Mouse (Mus musculus) limb, embryonic 14.5 days (tissue): ENCODE measurements around the gene Atad5. TPM values are rescaled to one million over a fixed set of nuclear protein-coding genes. Genes with fewer than 3 reads are reported as not detected.
"Not testable (repeated sequence)": the region's sequence is repeated elsewhere in the genome, so short reads cannot be mapped to it uniquely, and the experiment has no call there.

Experiments used
- ATAC-seq: fragments of 200-750 bp; cut with Nextera tagmentation; 2 replicates; pipeline ENCODE4 v1.8.0; 2017; ENCODE audit warnings: low read depth, moderate number of reproducible peaks, moderate TSS enrichment; ENCODE audit not compliant: low FRiP score
- DNase-seq: peaks from one replicate; pipeline ENCODE4 v3.0.0-alpha.2; 2015; ENCODE audit warnings: low spot score
- H3K27ac ChIP-seq: fragments of 300-500 bp; sonication (generic); replicated peaks from 2 replicates; pipeline ENCODE4 v1.5.1; 2014; ENCODE audit warnings: low read depth, mild to moderate bottlenecking, low read length, moderate library complexity, mixed read lengths
- H3K27me3 ChIP-seq: fragments of 300-500 bp; sonication (generic); 2 replicates; pipeline ENCODE4 v1.6.1; 2014; ENCODE audit warnings: low read length, mixed read lengths; ENCODE audit not compliant: control insufficient read depth, insufficient read depth
- H3K36me3 ChIP-seq: fragments of 300-500 bp; sonication (generic); 2 replicates; pipeline ENCODE4 v1.6.1; 2014; ENCODE audit warnings: mild to moderate bottlenecking, low read length, moderate library complexity, mixed read lengths; ENCODE audit not compliant: control insufficient read depth, insufficient read depth
- H3K4me1 ChIP-seq: fragments of 300-500 bp; sonication (generic); 2 replicates; pipeline ENCODE4 v1.6.1; 2014; ENCODE audit warnings: antibody characterized with exemption, low read length, mixed read lengths; ENCODE audit not compliant: control insufficient read depth, insufficient read depth
- H3K4me2 ChIP-seq: fragments of 300-500 bp; sonication (generic); replicated peaks from 2 replicates; pipeline ENCODE4 v1.6.1; 2014; ENCODE audit warnings: low read depth, mild to moderate bottlenecking, low read length, moderate library complexity; ENCODE audit not compliant: severe bottlenecking
- H3K4me3 ChIP-seq: fragments of 300-500 bp; sonication (generic); replicated peaks from 2 replicates; pipeline ENCODE4 v1.5.1; 2014; ENCODE audit warnings: low read length
- H3K9ac ChIP-seq: fragments of 300-500 bp; sonication (generic); 2 replicates; pipeline ENCODE4 v1.6.1; 2014; ENCODE audit warnings: mild to moderate bottlenecking, low read depth, low read length, moderate library complexity; ENCODE audit not compliant: severe bottlenecking
- H3K9me3 ChIP-seq: fragments of 300-500 bp; sonication (generic); 2 replicates; pipeline ENCODE4 v1.6.1; 2016; ENCODE audit warnings: low read length; ENCODE audit not compliant: control insufficient read depth
- POLR2A ChIP-seq: fragments of 200-500 bp; IDR thresholded peaks from 2 replicates; pipeline ENCODE4 v1.8.0; 2012; ENCODE audit warnings: inconsistent platforms, mild to moderate bottlenecking, moderate library complexity, borderline replicate concordance; ENCODE audit not compliant: insufficient read depth, insufficient read length; ENCODE audit errors: extremely low read depth
- WGBS: fragments of 180-500 bp; shearing (Covaris S2); extraction: QIAGEN DNeasy Blood & Tissue Kit; methylation state at CpG from one replicate; pipeline ENCODE4 v1.1.7; 2014; 5-methylcytosine and 5-hydroxymethylcytosine counted together
- polyA plus RNA-seq, 2 experiments: library from polyadenylated mRNA; depleted of rRNA in 1 of 2; stranded (reverse) in 1 of 2; unstranded in 1 of 2; fragments of >200 nt; fragmentation: Nextera tagmentation in 1 of 2; extraction: Ambion mirVana in 1 of 2; gene quantifications; 2 replicates each; pipeline versions ENCODE4 v1.2.1 to v1.2.3; 2012 to 2014

Gene Atad5
- polyA plus RNA-seq, 2 experiments: 11.1 to 13.8 TPM

- Histone ChIP-seq H3K4me1 (no peaks in the 10 kb centered on the region), H3K9me3 (no peaks in the 10 kb centered on the region), H3K27me3 (no peaks in the 10 kb centered on the region), H3K27ac (no peak overlapping the region), H3K4me2 (no peak overlapping the region), H3K9ac (no peak overlapping the region), H3K4me3 (no peak overlapping the region), H3K36me3 (no peaks in the 10 kb centered on the region)
- ATAC-seq (no peak), DNase-seq (no peak)
- TF ChIP-seq POLR2A: no peak
- WGBS: 70% methylated on average over 5 of the region's 5 CpGs
Measured at GRCm38 (mm10) chr11:80181021-80181749, 92.0 kb downstream of the Atad5 start.

GRCm38 (mm10) chr11:80183054-80183704 lies 94.0 kb downstream of the Atad5 start:
- H3K27ac ChIP-seq, H3K9me3 ChIP-seq, H3K27me3 ChIP-seq, H3K36me3 ChIP-seq, H3K4me1 ChIP-seq, DNase-seq: not testable (repeated sequence)
- Histone ChIP-seq H3K4me3 (peak overlapping the region; percentile 67), H3K4me2 (peak overlapping the region; percentile 69), H3K9ac (peak overlapping the region; percentile 79; the same call in 1 of the 2 replicates)
- peak; percentile 66; the same call in 1 of the 2 replicates for ATAC-seq
- 47% methylated on average over 12 of the region's 12 CpGs for WGBS

GRCm38 (mm10) chr11:80183705-80184255 lies 94.6 kb downstream of the Atad5 start, which contains the start of gene Rnf135:
TSS of gene Rnf135 (plus strand) at chr11:80183851.
- Histone ChIP-seq H3K4me3 (peak within 1 kb of the TSS; percentile 67), H3K4me2 (peak within 1 kb of the TSS; percentile 69), H3K4me1 (no peaks in the 10 kb centered on the region), H3K9me3 (no peaks in the 10 kb centered on the region), H3K27me3 (no peaks in the 10 kb centered on the region), H3K9ac (peak within 1 kb of the TSS; percentile 79), H3K36me3 (no peaks in the 10 kb centered on the region), H3K27ac (peak within 1 kb of the TSS; percentile 85)
- under 1% methylated on average over 33 of the region's 33 CpGs for WGBS
- DNase-seq (peak; percentile 93), ATAC-seq (peak; percentile 93)
- TF ChIP-seq POLR2A: 0 out of 2 replicates have a peak, but pooled peaks have one; percentile 49

- DNase-seq (no peak), ATAC-seq (no peak)
- no peak for TF ChIP-seq POLR2A
- Histone ChIP-seq H3K4me3 (peak overlapping the region; percentile 67), H3K27me3 (no peaks in the 10 kb centered on the region), H3K9ac (no peak overlapping the region), H3K4me1 (no peaks in the 10 kb centered on the region), H3K36me3 (no peaks in the 10 kb centered on the region), H3K9me3 (no peaks in the 10 kb centered on the region), H3K27ac (no peak overlapping the region), H3K4me2 (peak overlapping the region; percentile 69)
- WGBS: 88% methylated on average over 6 of the region's 6 CpGs
Measured at GRCm38 (mm10) chr11:80184531-80185071, 95.4 kb downstream of the Atad5 start.

Other genes with a start within 250 kb of the Atad5 start
- 20.1 and 29.9 TPM in 2 replicates for gene Utp6, start 127.0 kb upstream of the Atad5 start, polyA plus RNA-seq (2012; rRNA removed)
- gene Utp6, start 127.0 kb upstream of the Atad5 start, polyA plus RNA-seq (2014; fragmentation: Nextera tagmentation; extraction: Ambion mirVana): 54.8 and 60.4 TPM in 2 replicates
- gene Suz12, start 96.3 kb upstream of the Atad5 start, polyA plus RNA-seq (2012; rRNA removed): 26.0 and 28.5 TPM in 2 replicates
- gene Suz12, start 96.3 kb upstream of the Atad5 start, polyA plus RNA-seq (2014; fragmentation: Nextera tagmentation; extraction: Ambion mirVana): 20.4 and 22.8 TPM in 2 replicates
- gene Crlf3, start 8.4 kb upstream of the Atad5 start, polyA plus RNA-seq (2012; rRNA removed): 33.4 and 34.9 TPM in 2 replicates
- 44.1 and 45.6 TPM in 2 replicates for gene Crlf3, start 8.4 kb upstream of the Atad5 start, polyA plus RNA-seq (2014; fragmentation: Nextera tagmentation; extraction: Ambion mirVana)
- 17.2 and 19.2 TPM in 2 replicates for gene Tefm, start 52.8 kb downstream of the Atad5 start, polyA plus RNA-seq (2012; rRNA removed)
- gene Tefm, start 52.8 kb downstream of the Atad5 start, polyA plus RNA-seq (2014; fragmentation: Nextera tagmentation; extraction: Ambion mirVana): 23.8 and 24.3 TPM in 2 replicates
- 1.2 and 2.8 TPM in 2 replicates for gene Adap2, start 64.7 kb downstream of the Atad5 start, polyA plus RNA-seq (2012; rRNA removed)
- 1.5 and 2.4 TPM in 2 replicates for gene Adap2, start 64.7 kb downstream of the Atad5 start, polyA plus RNA-seq (2014; fragmentation: Nextera tagmentation; extraction: Ambion mirVana)
- gene Rnf135, start 94.5 kb downstream of the Atad5 start, polyA plus RNA-seq (2012; rRNA removed): 6.0 and 7.2 TPM in 2 replicates
- 6.0 and 7.2 TPM in 2 replicates for gene Rnf135, start 94.5 kb downstream of the Atad5 start, polyA plus RNA-seq (2014; fragmentation: Nextera tagmentation; extraction: Ambion mirVana)
- gene Rhot1, start 119.6 kb downstream of the Atad5 start, polyA plus RNA-seq (2012; rRNA removed): 40.3 and 41.5 TPM in 2 replicates
- 55.8 and 61.3 TPM in 2 replicates for gene Rhot1, start 119.6 kb downstream of the Atad5 start, polyA plus RNA-seq (2014; fragmentation: Nextera tagmentation; extraction: Ambion mirVana)
- 6.0 and 6.8 TPM in 2 replicates for gene Rhbdl3, start 211.5 kb downstream of the Atad5 start, polyA plus RNA-seq (2012; rRNA removed)
- gene Rhbdl3, start 211.5 kb downstream of the Atad5 start, polyA plus RNA-seq (2014; fragmentation: Nextera tagmentation; extraction: Ambion mirVana): 4.8 and 6.1 TPM in 2 replicates